Mouse (Mus musculus) T-cell, adult 2 months (primary cell): Measurements from ENCODE around the gene Isg15.
"Not testable (repeated sequence)": the region's sequence is repeated elsewhere in the genome, so short reads cannot be mapped to it uniquely, and the experiment has no call there.

Experiments used
- DNase-seq: peaks from one replicate; pipeline ENCODE4 v3.0.0; 2022; ENCODE audit warnings: low spot score

The Isg15 gene

DNA sequence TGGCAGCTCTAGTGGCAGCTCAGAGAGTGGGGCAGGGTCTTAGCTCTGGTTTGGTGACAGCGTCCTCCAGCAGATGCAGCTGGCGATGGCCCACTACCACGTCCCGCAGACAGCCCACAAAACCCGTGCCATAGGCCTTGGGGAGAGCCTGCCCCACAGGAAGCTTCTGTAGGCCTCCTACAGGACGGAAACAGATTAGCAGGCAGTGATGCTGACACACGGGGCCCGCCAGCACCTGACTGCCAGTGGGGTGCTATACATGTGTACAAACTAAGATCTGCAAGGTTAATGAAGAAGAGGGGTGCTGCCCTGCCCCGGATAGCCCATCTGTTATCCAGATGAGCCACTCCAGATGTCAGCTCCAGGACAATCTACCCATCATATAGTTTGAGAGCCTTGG, 34.1 kb downstream of the Isg15 start:
- DNase-seq = peak; percentile 8

DNA sequence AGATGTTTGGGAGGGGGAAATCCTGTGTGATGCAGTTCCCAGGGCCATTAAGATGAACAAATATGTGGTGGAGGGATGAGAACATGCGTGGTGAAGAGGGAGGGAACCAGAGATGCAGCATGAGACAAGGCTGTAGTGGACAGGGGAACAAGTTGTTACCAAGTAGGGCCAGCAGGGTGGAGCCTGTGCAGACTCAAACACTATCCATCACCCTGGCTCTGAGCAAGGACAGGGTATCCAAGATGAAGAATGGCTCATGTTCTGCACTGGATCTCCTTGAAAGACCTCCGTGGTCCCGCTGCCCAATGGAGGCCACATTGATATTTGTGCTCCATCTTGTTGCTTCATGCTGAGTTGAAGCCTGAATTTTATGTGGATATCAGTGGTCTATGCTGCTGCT, 45.8 kb downstream of the Isg15 start:
- DNase-seq = no peak

GRCm38 (mm10) chr4:156150887-156151286, 49.7 kb downstream of the Isg15 start:
- not testable (repeated sequence) for DNase-seq
